Mouse (Mus musculus) neural tube, embryonic 15.5 days (tissue): ENCODE results near the gene Spx. TPM values are rescaled to one million over a fixed set of nuclear protein-coding genes. Genes with fewer than 3 reads are reported as not detected.

ENCODE experiments used
- ATAC-seq: fragments of 200-750 bp; cut with Nextera tagmentation; 2 replicates; pipeline ENCODE4 v1.8.0; 2017; ENCODE audit warnings: mild to moderate bottlenecking, moderate TSS enrichment, moderate library complexity; ENCODE audit not compliant: low FRiP score
- H3K27ac ChIP-seq: fragments of 300-500 bp; sonication (generic); replicated peaks from 2 replicates; pipeline ENCODE4 v1.5.1; 2015; ENCODE audit warnings: mild to moderate bottlenecking, inconsistent platforms
- H3K27me3 ChIP-seq: fragments of 300-500 bp; sonication (generic); replicated peaks from 2 replicates; pipeline ENCODE4 v1.6.1; 2015; ENCODE audit warnings: inconsistent platforms
- H3K36me3 ChIP-seq: fragments of 300-500 bp; sonication (generic); 2 replicates; pipeline ENCODE4 v1.6.1; 2015; ENCODE audit warnings: inconsistent platforms
- H3K4me1 ChIP-seq: fragments of 300-500 bp; sonication (generic); 2 replicates; pipeline ENCODE4 v1.6.1; 2015; ENCODE audit warnings: inconsistent platforms
- H3K4me2 ChIP-seq: fragments of 300-500 bp; sonication (generic); 2 replicates; pipeline ENCODE4 v1.6.1; 2015; ENCODE audit warnings: inconsistent platforms, mild to moderate bottlenecking, moderate library complexity
- H3K4me3 ChIP-seq: fragments of 300-500 bp; sonication (generic); replicated peaks from 2 replicates; pipeline ENCODE4 v1.5.1; 2015; ENCODE audit warnings: mild to moderate bottlenecking, inconsistent platforms
- H3K9ac ChIP-seq: fragments of 300-500 bp; sonication (generic); replicated peaks from 2 replicates; pipeline ENCODE4 v1.6.1; 2015; ENCODE audit warnings: mild to moderate bottlenecking, inconsistent platforms
- H3K9me3 ChIP-seq: fragments of 300-500 bp; sonication (generic); replicated peaks from 2 replicates; pipeline ENCODE4 v1.6.1; 2016; ENCODE audit warnings: inconsistent platforms
- WGBS: fragments of 180-500 bp; shearing (Covaris S2); methylation state at CpG from one replicate; pipeline ENCODE4 v1.1.7; 2015; ENCODE audit warnings: mixed read lengths; 5-methylcytosine and 5-hydroxymethylcytosine counted together
- polyA plus RNA-seq: library from polyadenylated mRNA; unstranded; fragments of >200 nt; fragmentation: Nextera tagmentation; extraction: Ambion mirVana; gene quantifications from 2 replicates; pipeline ENCODE4 v1.2.1, GENCODE M21; 2015

Spx gene
- polyA plus RNA-seq, 1 experiment from 2014 or later: 1.2 TPM

- under 1% methylated on average over 86 of the region's 87 CpGs for WGBS
- H3K27ac ChIP-seq: peak within 1 kb of the TSS; percentile 71
These were observed 26.1 kb upstream of the Spx start, which contains the start of the genes Recql and Golt1b for GRCm38 (mm10) chr6:142387011-142387754. TSS of gene Recql (minus strand) at chr6:142387087. TSS of gene Golt1b (plus strand) at chr6:142387221.

GRCm38 (mm10) chr6:142387755-142388271 is 25.4 kb upstream of the Spx start:
- peaks cover 27% of the 10 kb centered on the region for H3K4me1 ChIP-seq
- H3K4me2 ChIP-seq: peak overlapping the region; percentile 88
- no peaks in the 10 kb centered on the region for H3K27me3 ChIP-seq
- 0 out of 2 replicates have a peak overlapping the region, but pooled peaks have one; percentile 64 for H3K27ac ChIP-seq
- H3K9me3 ChIP-seq: no peaks in the 10 kb centered on the region
- ATAC-seq: no peak
- 23% methylated on average over 8 of the region's 8 CpGs for WGBS
- H3K9ac ChIP-seq: peak overlapping the region; percentile 86
- H3K36me3 ChIP-seq: 0 out of 2 replicates have a peak, but pooled peaks cover under 1% of the 10 kb centered on the region
- peak overlapping the region; percentile 100 for H3K4me3 ChIP-seq

More at GRCm38 (mm10) chr6:142387011-142387754, 26.1 kb upstream of the Spx start, which contains the start of the genes Recql and Golt1b:
- peak; percentile 100 for ATAC-seq
- peak within 1 kb of the TSS; percentile 88 for H3K4me2 ChIP-seq
- peak within 1 kb of the TSS; percentile 100 for H3K4me3 ChIP-seq
- H3K9me3 ChIP-seq: no peaks in the 10 kb centered on the region
- no peaks in the 10 kb centered on the region for H3K36me3 ChIP-seq
- H3K4me1 ChIP-seq: peaks cover 27% of the 10 kb centered on the region
- H3K9ac ChIP-seq: peak within 1 kb of the TSS; percentile 86
- H3K27me3 ChIP-seq: no peaks in the 10 kb centered on the region

- Histone ChIP-seq H3K4me1 (peaks cover 24% of the 10 kb centered on the region), H3K4me3 (no peak overlapping the region), H3K27ac (no peak overlapping the region), H3K36me3 (0 out of 2 replicates have a peak, but pooled peaks cover 8% of the 10 kb centered on the region), H3K9me3 (no peaks in the 10 kb centered on the region), H3K27me3 (no peaks in the 10 kb centered on the region), H3K4me2 (0 out of 2 replicates have a peak overlapping the region, but pooled peaks have one; percentile 88), H3K9ac (no peak overlapping the region)
- WGBS: 93% methylated on average over 2 of the region's 2 CpGs
- no peak for ATAC-seq
These were observed 24.1 kb upstream of the Spx start for GRCm38 (mm10) chr6:142389101-142389500.

- Histone ChIP-seq H3K9ac (no peak overlapping the region), H3K4me2 (no peak overlapping the region), H3K4me1 (peaks cover 18% of the 10 kb centered on the region), H3K27ac (no peak overlapping the region), H3K36me3 (peaks cover 32% of the 10 kb centered on the region), H3K9me3 (no peaks in the 10 kb centered on the region), H3K4me3 (no peak overlapping the region), H3K27me3 (no peaks in the 10 kb centered on the region)
- no peak for ATAC-seq
- 94% methylated on average over 5 of the region's 5 CpGs for WGBS
These were observed 20.9 kb upstream of the Spx start for GRCm38 (mm10) chr6:142392312-142392711.

GRCm38 (mm10) chr6:142394669-142395068 is 18.6 kb upstream of the Spx start:
- Histone ChIP-seq H3K27ac (no peak overlapping the region), H3K9me3 (no peaks in the 10 kb centered on the region), H3K36me3 (peaks cover 32% of the 10 kb centered on the region), H3K4me1 (no peaks in the 10 kb centered on the region), H3K27me3 (no peaks in the 10 kb centered on the region), H3K4me3 (no peak overlapping the region), H3K9ac (no peak overlapping the region), H3K4me2 (no peak overlapping the region)
- no peak for ATAC-seq
- WGBS: 94% methylated on average over 5 of the region's 5 CpGs

- no peak for ATAC-seq
- Histone ChIP-seq H3K9me3 (no peaks in the 10 kb centered on the region), H3K27me3 (no peaks in the 10 kb centered on the region), H3K4me2 (no peak overlapping the region), H3K9ac (no peak overlapping the region), H3K4me3 (no peak overlapping the region), H3K27ac (no peak overlapping the region), H3K36me3 (peaks cover 40% of the 10 kb centered on the region), H3K4me1 (no peaks in the 10 kb centered on the region)
- 97% methylated on average over 6 of the region's 6 CpGs for WGBS
These were observed 17.5 kb upstream of the Spx start for GRCm38 (mm10) chr6:142395756-142396155.

GRCm38 (mm10) chr6:142411140-142411539 is 2.1 kb upstream of the Spx start:
- no peaks in the 10 kb centered on the region for H3K36me3 ChIP-seq
- no peak overlapping the region for H3K27ac ChIP-seq
- WGBS: 44% methylated on average over 1 of the region's 1 CpGs
- H3K9me3 ChIP-seq: no peaks in the 10 kb centered on the region
- no peak overlapping the region for H3K4me3 ChIP-seq
- H3K27me3 ChIP-seq: peaks cover 30% of the 10 kb centered on the region
- H3K4me2 ChIP-seq: no peak overlapping the region
- ATAC-seq: peak; percentile 11; the same call in 1 of the 2 replicates
- peaks cover 5% of the 10 kb centered on the region; the same call in 1 of the 2 replicates for H3K4me1 ChIP-seq
- no peak overlapping the region for H3K9ac ChIP-seq

GRCm38 (mm10) chr6:142413845-142414244 is 604 bp downstream of the Spx start:
- H3K4me2 ChIP-seq: peak overlapping the region; percentile 68
- no peak overlapping the region for H3K9ac ChIP-seq
- peaks cover 5% of the 10 kb centered on the region; the same call in 1 of the 2 replicates for H3K4me1 ChIP-seq
- no peaks in the 10 kb centered on the region for H3K36me3 ChIP-seq
- no peak overlapping the region for H3K27ac ChIP-seq
- 12% methylated on average over 12 of the region's 12 CpGs for WGBS
- H3K9me3 ChIP-seq: no peaks in the 10 kb centered on the region
- no peak for ATAC-seq
- H3K27me3 ChIP-seq: peaks cover 30% of the 10 kb centered on the region
- H3K4me3 ChIP-seq: peak overlapping the region; percentile 39

- no peaks in the 10 kb centered on the region for H3K9me3 ChIP-seq
- H3K4me2 ChIP-seq: peak overlapping the region; percentile 68
- ATAC-seq: peak; percentile 61; the same call in 1 of the 2 replicates
- no peak overlapping the region for H3K27ac ChIP-seq
- WGBS: 4% methylated on average over 23 of the region's 24 CpGs
- H3K4me3 ChIP-seq: peak overlapping the region; percentile 39
- peaks cover 5% of the 10 kb centered on the region; the same call in 1 of the 2 replicates for H3K4me1 ChIP-seq
- H3K9ac ChIP-seq: no peak overlapping the region; the same call in 1 of the 2 replicates
- peaks cover 3% of the 10 kb centered on the region for H3K36me3 ChIP-seq
- peaks cover 30% of the 10 kb centered on the region for H3K27me3 ChIP-seq
These were observed 1.4 kb downstream of the Spx start for GRCm38 (mm10) chr6:142414597-142414996.

GRCm38 (mm10) chr6:142424976-142425375 is 11.7 kb downstream of the Spx start:
- 70% methylated on average over 7 of the region's 7 CpGs for WGBS
- Histone ChIP-seq H3K4me2 (no peak overlapping the region), H3K4me1 (no peaks in the 10 kb centered on the region), H3K9me3 (no peaks in the 10 kb centered on the region), H3K9ac (no peak overlapping the region), H3K4me3 (no peak overlapping the region), H3K27me3 (no peaks in the 10 kb centered on the region), H3K27ac (no peak overlapping the region), H3K36me3 (no peaks in the 10 kb centered on the region)
- ATAC-seq: no peak

GRCm38 (mm10) chr6:142429072-142429471 is 15.8 kb downstream of the Spx start:
- no peaks in the 10 kb centered on the region for H3K4me1 ChIP-seq
- ATAC-seq: no peak
- H3K27ac ChIP-seq: no peak overlapping the region
- H3K4me3 ChIP-seq: no peak overlapping the region
- no peak overlapping the region for H3K9ac ChIP-seq
- H3K36me3 ChIP-seq: no peaks in the 10 kb centered on the region
- no peaks in the 10 kb centered on the region for H3K9me3 ChIP-seq
- H3K4me2 ChIP-seq: no peak overlapping the region
- H3K27me3 ChIP-seq: no peaks in the 10 kb centered on the region

- H3K27ac ChIP-seq: no peak overlapping the region
- no peak overlapping the region for H3K4me2 ChIP-seq
- H3K36me3 ChIP-seq: no peaks in the 10 kb centered on the region
- ATAC-seq: no peak
- H3K9me3 ChIP-seq: no peaks in the 10 kb centered on the region
- no peak overlapping the region for H3K4me3 ChIP-seq
- 78% methylated on average over 12 of the region's 12 CpGs for WGBS
- H3K27me3 ChIP-seq: no peaks in the 10 kb centered on the region
- no peak overlapping the region for H3K9ac ChIP-seq
- no peaks in the 10 kb centered on the region for H3K4me1 ChIP-seq
These were observed 38.1 kb downstream of the Spx start for GRCm38 (mm10) chr6:142451381-142451780.
